Mouse (Mus musculus) midbrain, embryonic 14.5 days (tissue): ENCODE measurements around the gene Rest. TPM values are rescaled to one million over a fixed set of nuclear protein-coding genes. Genes with fewer than 3 reads are reported as not detected.

Experiments
- ATAC-seq: fragments of 200-750 bp; cut with Nextera tagmentation; 2 replicates; pipeline ENCODE4 v1.8.0; 2017; ENCODE audit warnings: moderate number of reproducible peaks, moderate library complexity; ENCODE audit not compliant: low FRiP score, low TSS enrichment
- DNase-seq: peaks from one replicate; pipeline ENCODE4 v3.0.0-alpha.2; 2015
- H3K27ac ChIP-seq: fragments of 300-500 bp; sonication (generic); replicated peaks from 2 replicates; pipeline ENCODE4 v1.5.1; 2014; ENCODE audit warnings: mild to moderate bottlenecking, low read depth, low read length, moderate library complexity
- H3K27me3 ChIP-seq: fragments of 300-500 bp; sonication (generic); 2 replicates; pipeline ENCODE4 v1.6.1; 2014; ENCODE audit warnings: low read length, control low read depth, mixed read lengths; ENCODE audit not compliant: control insufficient read depth, insufficient read depth
- H3K36me3 ChIP-seq: fragments of 300-500 bp; sonication (generic); 2 replicates; pipeline ENCODE4 v1.6.1; 2014; ENCODE audit warnings: low read length, control low read depth; ENCODE audit not compliant: control insufficient read depth, insufficient read depth
- H3K4me1 ChIP-seq: fragments of 300-500 bp; sonication (generic); 2 replicates; pipeline ENCODE4 v1.6.1; 2014; ENCODE audit warnings: mild to moderate bottlenecking, antibody characterized with exemption, low read length, control low read depth; ENCODE audit not compliant: control insufficient read depth, insufficient read depth
- H3K4me2 ChIP-seq: fragments of 300-500 bp; sonication (generic); 2 replicates; pipeline ENCODE4 v1.6.1; 2014; ENCODE audit warnings: mild to moderate bottlenecking, low read length, moderate library complexity
- H3K4me3 ChIP-seq: fragments of 300-500 bp; sonication (generic); replicated peaks from 2 replicates; pipeline ENCODE4 v1.5.1; 2014; ENCODE audit warnings: low read depth, low read length
- H3K9ac ChIP-seq: fragments of 300-500 bp; sonication (generic); replicated peaks from 2 replicates; pipeline ENCODE4 v1.6.1; 2014; ENCODE audit warnings: mild to moderate bottlenecking, low read length, moderate library complexity
- H3K9me3 ChIP-seq: fragments of 300-500 bp; sonication (generic); 2 replicates; pipeline ENCODE4 v1.6.1; 2016; ENCODE audit warnings: low read length, control low read depth, mixed read lengths; ENCODE audit not compliant: control insufficient read depth
- WGBS: fragments of 180-500 bp; shearing (Covaris S2); extraction: QIAGEN DNeasy Blood & Tissue Kit; methylation state at CpG from one replicate; pipeline ENCODE4 v1.1.7; 2014; 5-methylcytosine and 5-hydroxymethylcytosine counted together
- microRNA-seq: library from miRNA; unstranded; fragments of <30 nt; microRNA quantifications from one replicate; pipeline ENCODE4, GENCODE M21; 2016
- polyA plus RNA-seq: library from polyadenylated mRNA; unstranded; fragments of >200 nt; fragmentation: Nextera tagmentation; extraction: Ambion mirVana; gene quantifications from 2 replicates; pipeline ENCODE4 v1.2.1, GENCODE M21; 2014

Gene Rest
- polyA plus RNA-seq, 1 experiment from 2014 or later, result 8.4 TPM

DNA sequence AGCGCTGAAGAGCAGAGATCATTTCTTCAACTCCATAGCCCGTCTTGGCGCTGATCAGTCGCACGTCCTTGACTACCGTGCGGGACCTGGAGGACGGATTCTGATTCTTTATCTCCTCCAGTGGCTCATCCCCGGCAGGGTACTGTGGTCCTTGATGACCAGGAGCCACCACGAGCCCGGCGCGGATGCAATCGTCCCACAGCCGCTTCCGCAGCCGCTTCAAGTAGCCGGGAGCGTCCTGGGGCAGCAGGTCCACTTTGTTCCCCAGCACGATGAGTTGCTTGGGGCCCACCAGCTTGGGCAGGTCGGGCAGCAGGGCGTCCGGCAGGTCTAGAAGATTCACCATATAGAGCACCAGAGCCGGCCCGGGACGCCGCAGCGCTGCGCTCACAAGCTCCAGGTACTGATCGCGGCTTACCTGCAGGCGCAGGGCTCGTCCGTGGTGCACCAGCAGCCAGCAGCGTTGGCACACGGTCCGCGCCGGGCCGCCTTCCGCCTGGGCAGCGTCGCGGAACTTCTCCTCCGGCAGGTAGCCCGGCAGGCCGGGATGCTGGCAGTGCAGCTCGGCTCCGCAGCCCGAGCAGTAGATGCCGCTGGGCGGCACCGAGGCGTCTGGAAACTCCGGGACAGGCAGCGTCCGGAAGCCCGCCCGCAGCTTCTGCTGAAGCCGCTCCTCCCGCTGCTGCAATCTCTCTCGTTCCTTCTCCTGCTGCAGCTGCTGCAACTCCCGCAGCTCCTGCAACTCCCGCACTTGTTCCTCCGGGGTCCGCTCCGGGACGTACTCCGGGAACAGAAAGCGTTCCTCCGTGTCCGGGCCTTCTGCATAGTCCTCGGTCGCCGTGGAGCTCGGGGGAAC, 44.0 kb downstream of the Rest start:
- peak overlapping the region; percentile 87 for H3K27ac ChIP-seq
- H3K4me2 ChIP-seq, result peak overlapping the region; percentile 95
- H3K4me3 ChIP-seq, result peak overlapping the region; percentile 87
- peak overlapping the region; percentile 67 for H3K9ac ChIP-seq
- peak; percentile 67 for DNase-seq
- H3K4me1 ChIP-seq, result peaks cover 21% of the 10 kb centered on the region
- H3K9me3 ChIP-seq, result no peaks in the 10 kb centered on the region
- peaks cover 26% of the 10 kb centered on the region for H3K36me3 ChIP-seq
- WGBS, result under 1% methylated on average over 76 of the region's 76 CpGs
- H3K27me3 ChIP-seq, result no peaks in the 10 kb centered on the region
- peak; percentile 9 for ATAC-seq

DNA sequence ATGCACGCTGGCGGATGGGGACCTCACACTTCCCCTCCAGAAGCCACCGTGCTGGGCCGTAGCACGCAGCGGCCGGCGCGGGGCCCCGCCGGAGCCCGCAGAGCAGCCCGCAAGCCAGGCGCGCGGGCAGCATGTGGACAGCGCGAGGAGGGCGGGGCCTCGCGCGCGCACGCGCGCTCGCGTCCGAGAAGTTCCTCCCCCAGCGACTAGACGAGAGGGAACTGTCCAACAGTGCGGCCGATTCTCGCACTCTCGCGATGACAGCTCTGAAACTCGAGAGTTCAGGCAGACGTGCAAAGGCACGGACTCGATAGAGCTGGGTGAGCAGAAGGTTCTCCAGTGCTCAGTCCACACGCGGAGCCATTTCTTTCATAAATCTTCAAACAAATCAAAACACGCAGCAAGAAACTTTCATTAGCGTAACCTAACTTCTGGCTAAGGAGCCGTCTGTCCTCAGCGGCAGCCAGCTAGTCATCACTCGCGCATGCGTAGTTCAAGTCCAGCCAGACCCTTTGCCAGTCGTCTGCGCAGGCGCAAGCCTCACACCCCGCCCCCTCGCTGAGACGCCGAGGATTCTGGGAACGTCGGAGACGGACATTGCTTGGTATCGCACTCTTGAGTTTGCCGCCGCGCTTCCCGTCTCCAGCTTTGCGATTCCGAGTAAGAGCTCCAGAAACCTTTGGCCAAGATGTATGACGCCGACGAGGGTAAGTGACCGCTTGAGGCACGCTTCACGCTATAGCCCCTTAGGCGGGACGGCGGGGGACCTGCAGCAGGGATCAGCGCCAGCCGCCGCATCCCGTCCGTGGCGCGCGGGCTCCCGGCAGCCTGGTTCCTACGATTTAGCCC, 44.9 kb downstream of the Rest start, which contains the start of the genes Noa1 and Polr2b:
Gene Noa1 (minus strand): TSS at position 161 of the 849 bp plus-strand sequence.
Gene Polr2b (plus strand): TSS at position 224 of the 849 bp plus-strand sequence.
- peak within 1 kb of the TSS; percentile 95 for H3K4me2 ChIP-seq
- peak within 1 kb of the TSS; percentile 87 for H3K4me3 ChIP-seq
- peaks cover 27% of the 10 kb centered on the region for H3K36me3 ChIP-seq
- H3K4me1 ChIP-seq, result peaks cover 21% of the 10 kb centered on the region
- DNase-seq (peak; percentile 99), ATAC-seq (peak; percentile 96)
- no peaks in the 10 kb centered on the region for H3K27me3 ChIP-seq
- peak within 1 kb of the TSS; percentile 87 for H3K27ac ChIP-seq
- H3K9ac ChIP-seq, result peak within 1 kb of the TSS; percentile 67
- under 1% methylated on average over 85 of the region's 85 CpGs for WGBS
- no peaks in the 10 kb centered on the region for H3K9me3 ChIP-seq

DNA sequence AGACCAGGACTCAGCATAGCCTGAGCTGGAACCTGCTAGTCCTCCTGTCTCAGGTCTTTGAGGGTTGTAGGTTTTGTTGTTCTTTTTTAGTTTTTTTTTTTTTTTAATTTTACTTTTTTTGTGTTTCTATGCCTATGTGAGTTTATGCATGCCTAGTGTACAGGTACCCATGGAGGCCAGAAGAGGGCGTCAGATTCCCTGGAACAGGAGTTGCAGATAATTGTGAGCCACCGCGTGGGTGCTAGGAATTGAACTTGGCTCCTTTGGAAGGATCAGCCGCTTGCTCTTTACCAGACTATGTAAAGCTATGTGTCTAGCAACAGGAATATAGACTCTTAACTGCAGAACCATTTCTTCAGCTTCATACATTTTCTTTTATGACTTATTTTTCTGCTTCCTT, 48.9 kb downstream of the Rest start:
- H3K36me3 ChIP-seq, result peaks cover 44% of the 10 kb centered on the region
- WGBS, result 96% methylated on average over 4 of the region's 4 CpGs

DNA sequence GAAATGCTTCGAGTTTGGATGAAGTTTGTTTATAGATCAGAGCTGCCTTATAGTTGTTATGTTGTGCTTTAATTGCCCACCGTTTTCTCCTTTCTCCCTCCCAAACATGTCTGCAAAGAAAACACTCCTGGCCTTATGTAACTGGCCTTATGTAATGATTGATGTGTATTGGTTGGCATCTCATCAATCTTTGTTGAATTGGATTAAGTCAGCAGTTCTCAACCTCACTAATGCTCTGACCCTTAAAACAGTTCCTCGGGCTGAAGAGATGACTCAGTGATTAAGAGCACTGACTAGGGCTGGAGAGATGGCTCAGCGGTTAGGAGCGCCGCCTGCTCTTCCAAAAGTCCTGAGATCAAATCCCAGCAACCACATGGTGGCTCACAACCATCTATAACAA, 49.7 kb downstream of the Rest start:
- Histone ChIP-seq H3K9me3 (no peaks in the 10 kb centered on the region), H3K9ac (no peak overlapping the region), H3K4me2 (no peak overlapping the region), H3K36me3 (peaks cover 48% of the 10 kb centered on the region), H3K27me3 (no peaks in the 10 kb centered on the region), H3K4me1 (peaks cover 7% of the 10 kb centered on the region), H3K27ac (no peak overlapping the region), H3K4me3 (no peak overlapping the region)
- DNase-seq (no peak), ATAC-seq (no peak)
- WGBS, result 96% methylated on average over 6 of the region's 6 CpGs

More for the DNA sequence above, 48.9 kb downstream of the Rest start:
- ATAC-seq (no peak), DNase-seq (no peak)
- no peak overlapping the region for H3K9ac ChIP-seq
- no peak overlapping the region for H3K27ac ChIP-seq
- peaks cover 7% of the 10 kb centered on the region for H3K4me1 ChIP-seq
- no peaks in the 10 kb centered on the region for H3K9me3 ChIP-seq
- no peak overlapping the region for H3K4me3 ChIP-seq
- H3K27me3 ChIP-seq, result no peaks in the 10 kb centered on the region
- no peak overlapping the region for H3K4me2 ChIP-seq

DNA sequence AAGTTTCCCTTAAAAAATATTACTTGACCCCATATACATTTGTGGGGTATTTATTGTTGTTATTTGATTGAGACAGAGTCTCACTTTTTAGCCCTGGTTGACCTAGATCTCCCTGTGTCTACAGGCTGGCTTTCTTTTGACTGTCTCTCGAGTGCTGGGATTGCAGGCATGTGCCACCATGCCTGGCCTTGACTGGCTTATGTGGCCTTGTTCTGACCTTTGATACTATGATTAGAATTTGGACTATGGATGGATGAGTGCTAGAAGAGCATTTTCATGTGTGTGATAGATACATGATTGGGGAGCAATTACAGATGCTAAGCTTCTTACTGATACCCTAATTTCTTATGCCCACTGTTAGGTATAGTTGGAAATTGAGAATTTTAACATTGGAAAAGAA, 59.6 kb downstream of the Rest start:
- no peak overlapping the region for H3K27ac ChIP-seq
- no peak overlapping the region for H3K4me3 ChIP-seq
- H3K4me2 ChIP-seq, result no peak overlapping the region
- no peaks in the 10 kb centered on the region for H3K4me1 ChIP-seq
- H3K9me3 ChIP-seq, result no peaks in the 10 kb centered on the region
- no peak for DNase-seq
- no peak for ATAC-seq
- no peak overlapping the region for H3K9ac ChIP-seq
- no peaks in the 10 kb centered on the region for H3K27me3 ChIP-seq
- H3K36me3 ChIP-seq, result peaks cover 94% of the 10 kb centered on the region
- 85% methylated on average over 1 of the region's 1 CpGs for WGBS

DNA sequence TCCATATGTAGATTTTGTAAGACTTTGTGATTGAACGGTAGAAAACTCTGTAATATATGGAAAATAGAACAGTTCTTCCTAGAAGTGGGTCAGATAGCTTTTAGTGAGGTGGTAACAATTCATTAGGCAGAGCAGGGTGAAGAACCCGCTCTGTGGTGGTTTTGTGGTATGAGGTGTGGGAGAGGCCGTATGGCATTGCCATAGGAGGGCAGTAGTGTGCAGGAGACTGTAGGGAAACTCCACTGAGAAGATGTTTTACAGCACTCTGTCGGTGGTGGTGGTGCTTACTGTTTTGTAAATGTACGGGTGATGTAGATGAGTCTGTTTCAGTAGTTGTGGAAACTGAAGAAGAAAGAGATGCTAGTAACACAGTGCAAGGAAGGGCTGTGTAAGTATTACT, 64.9 kb downstream of the Rest start:
- Histone ChIP-seq H3K27ac (no peak overlapping the region), H3K27me3 (no peaks in the 10 kb centered on the region), H3K4me1 (no peaks in the 10 kb centered on the region), H3K36me3 (peaks cover 88% of the 10 kb centered on the region), H3K4me2 (no peak overlapping the region), H3K9me3 (no peaks in the 10 kb centered on the region), H3K4me3 (no peak overlapping the region), H3K9ac (no peak overlapping the region)
- 77% methylated on average over 5 of the region's 5 CpGs for WGBS
- no peak for ATAC-seq
- no peak for DNase-seq

Small RNAs within 50 kb of the gene (microRNA-seq; reads per million reads assigned to microRNA genes)
- gene Mir5098, result not detected

Other genes starting within 250 kb of the Rest start
- gene Thegl, start 249.5 kb upstream of the Rest start, polyA plus RNA-seq, result 0.41 and 0.80 TPM in 2 replicates
- gene Hopx, start 150.4 kb upstream of the Rest start, polyA plus RNA-seq, result 0.82 and 0.93 TPM in 2 replicates
- gene Spink2, start 54.0 kb upstream of the Rest start, polyA plus RNA-seq, result 0.38 TPM in 1 of 2 replicates, not detected in the other
- 35.9 and 36.1 TPM in 2 replicates for gene Noa1, start 44.6 kb downstream of the Rest start, polyA plus RNA-seq
- gene Polr2b, start 44.7 kb downstream of the Rest start, polyA plus RNA-seq, result 59.2 and 77.2 TPM in 2 replicates
- 56.3 and 60.7 TPM in 2 replicates for gene Igfbp7, start 142.6 kb downstream of the Rest start, polyA plus RNA-seq